Mouse (Mus musculus): ENCODE results near the gene Pla2g2c.
A peak's percentile ranks its signal among the peaks of the same experiment; 100 is the strongest.

Gene Pla2g2c

GRCm38 (mm10) chr4:138709246-138709645 lies 15.3 kb upstream of the Pla2g2c start:
- DNase-seq (ENCODE audit: low spot score in 2 of 2): no peak

GRCm38 (mm10) chr4:138709944-138710343 lies 14.6 kb upstream of the Pla2g2c start:
- DNase-seq (ENCODE audit: low spot score in 2 of 2): no peak

GRCm38 (mm10) chr4:138710633-138711032 lies 14.0 kb upstream of the Pla2g2c start:
- DNase-seq (ENCODE audit: low spot score in 2 of 2): no peak

- DNase-seq (ENCODE audit: low spot score in 2 of 2): no peak
Measured at GRCm38 (mm10) chr4:138711051-138711820, 13.4 kb upstream of the Pla2g2c start.

GRCm38 (mm10) chr4:138712096-138712495 lies 12.5 kb upstream of the Pla2g2c start:
- DNase-seq (ENCODE audit: low spot score in 2 of 2): no peak

DNA sequence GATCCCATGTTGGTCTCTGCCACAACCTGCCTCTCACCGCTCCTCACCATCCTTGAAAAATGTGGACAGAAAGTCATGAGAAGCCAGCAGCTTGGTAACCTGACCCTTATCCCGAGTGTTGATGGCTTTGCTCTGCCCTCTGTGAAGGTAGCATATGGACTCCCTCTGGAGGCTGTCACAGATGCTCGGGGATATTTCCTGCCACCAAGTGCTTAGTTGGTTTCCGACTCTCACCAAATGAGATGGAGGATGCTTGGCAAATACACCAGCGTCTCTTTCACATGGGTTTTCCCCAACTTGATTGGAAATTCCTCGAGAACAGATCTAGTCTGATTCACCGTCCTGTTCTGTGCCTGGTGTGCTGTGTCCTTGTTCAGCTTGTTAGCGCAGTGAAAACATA lies 12.0 kb upstream of the Pla2g2c start:
- no peak for DNase-seq (ENCODE audit: low spot score in 2 of 2)

GRCm38 (mm10) chr4:138714186-138714585 lies 10.4 kb upstream of the Pla2g2c start:
- no peak for DNase-seq (ENCODE audit: low spot score in 2 of 2)

- no peak for DNase-seq (ENCODE audit: low spot score in 2 of 2)
Measured at GRCm38 (mm10) chr4:138716697-138717096, 7.9 kb upstream of the Pla2g2c start.

DNA sequence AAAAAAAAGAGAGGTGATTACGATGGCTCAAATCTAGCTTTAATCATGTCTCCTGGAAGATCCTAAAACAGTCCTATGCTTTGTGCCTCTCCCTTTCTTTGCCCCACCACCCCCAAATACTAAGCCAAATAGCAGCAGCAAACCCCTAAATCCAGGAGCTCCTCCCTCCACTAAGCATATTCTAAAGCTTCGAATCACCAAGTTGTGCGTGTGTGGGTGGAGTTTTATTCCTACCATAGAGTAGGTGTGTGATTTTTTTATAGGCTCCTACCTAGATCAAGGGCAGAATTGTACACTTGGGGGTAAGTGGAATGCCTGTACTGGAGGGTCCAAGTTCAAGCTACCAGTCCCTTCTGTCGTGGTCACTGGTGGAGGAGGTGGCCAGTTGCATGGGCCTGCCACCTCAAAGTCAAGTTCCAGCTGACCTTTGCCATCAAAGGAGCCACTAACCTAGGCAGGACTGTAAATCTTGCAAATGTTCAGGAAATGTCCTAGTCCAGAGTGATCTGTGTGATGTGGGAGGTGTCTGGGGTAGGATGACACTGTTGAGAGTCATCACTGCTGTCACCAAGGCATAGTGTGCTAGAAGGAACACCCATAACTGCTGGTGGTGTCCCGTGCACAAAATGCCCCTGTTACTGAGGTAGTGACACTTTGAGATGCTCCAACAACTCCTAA lies 5.9 kb upstream of the Pla2g2c start:
- no peak for DNase-seq (ENCODE audit: low spot score in 2 of 2)

GRCm38 (mm10) chr4:138719264-138719596 lies 5.4 kb upstream of the Pla2g2c start:
- no peak for DNase-seq (ENCODE audit: low spot score in 2 of 2)

- DNase-seq (ENCODE audit: low spot score in 2 of 2): peak; percentile 84 to 88
Measured at GRCm38 (mm10) chr4:138723493-138724281, 905 bp upstream of the Pla2g2c start.

- DNase-seq (ENCODE audit: low spot score in 2 of 2): no peak
Measured at GRCm38 (mm10) chr4:138725127-138725461, 502 bp downstream of the Pla2g2c start.

- DNase-seq (ENCODE audit: low spot score in 2 of 2): no peak
Measured at GRCm38 (mm10) chr4:138725751-138726150, 1.2 kb downstream of the Pla2g2c start.

DNA sequence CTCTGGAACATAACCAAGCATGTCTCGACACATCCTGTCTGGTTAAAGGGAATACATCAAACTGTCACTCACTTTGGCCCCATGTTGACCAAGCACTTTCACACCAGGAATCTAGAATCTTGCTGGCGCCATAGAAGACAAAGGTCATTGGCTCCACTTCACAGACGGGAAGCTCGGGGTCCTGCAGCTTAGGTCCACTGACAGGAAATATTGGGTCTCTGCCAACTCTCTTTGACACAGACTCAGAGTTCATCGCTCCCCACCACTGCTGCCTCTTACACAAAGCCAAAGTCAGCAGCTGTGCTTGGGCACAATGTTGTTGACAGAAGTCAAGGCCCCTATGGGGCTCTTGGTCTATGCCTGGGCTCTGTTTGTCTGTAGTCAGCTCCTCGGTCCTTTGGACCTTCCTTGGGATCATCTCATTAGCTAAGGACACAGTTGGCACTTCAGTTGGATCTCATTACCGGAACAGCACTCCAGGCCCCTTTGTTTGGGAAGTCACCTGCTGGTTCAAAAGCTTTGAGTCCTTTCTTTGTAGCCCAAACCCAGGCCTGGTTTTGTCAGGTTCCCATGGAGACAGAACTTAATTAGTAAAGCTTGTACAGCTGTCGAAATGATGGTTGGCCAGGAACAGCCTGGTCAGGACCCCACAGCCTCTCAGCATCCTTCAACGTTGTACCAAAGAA lies 4.6 kb downstream of the Pla2g2c start:
- no peak for DNase-seq (ENCODE audit: low spot score in 2 of 2)

- DNase-seq (ENCODE audit: low spot score in 2 of 2): no peak
Measured at GRCm38 (mm10) chr4:138734105-138734504, 9.5 kb downstream of the Pla2g2c start.

- DNase-seq (ENCODE audit: low spot score in 2 of 2): no peak
Measured at GRCm38 (mm10) chr4:138734863-138735262, 10.3 kb downstream of the Pla2g2c start.

DNA sequence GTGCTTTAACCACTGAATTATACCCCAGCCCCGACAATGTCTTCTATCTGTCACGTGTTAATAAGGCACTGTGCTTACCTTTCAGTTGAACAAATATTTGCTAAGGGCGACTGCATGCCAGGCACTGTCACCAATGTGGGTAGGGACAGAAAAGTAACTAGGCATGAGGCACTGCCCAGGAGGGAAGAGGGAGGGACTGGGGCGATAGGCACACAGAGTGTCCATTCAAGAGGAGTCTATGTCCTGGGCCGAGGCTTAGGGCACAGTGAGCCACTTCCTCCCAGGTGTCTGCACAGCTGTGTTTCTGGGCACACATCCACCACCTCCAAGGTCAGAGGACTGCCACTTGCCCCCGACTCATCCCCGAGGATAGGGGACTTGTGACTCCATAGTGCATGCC lies 12.4 kb downstream of the Pla2g2c start, which contains the start of gene Ubxn10:
TSS of gene Ubxn10 (minus strand) at position 137 of the 400 bp plus-strand sequence.
- no peak for DNase-seq (ENCODE audit: low spot score in 2 of 2)

DNA sequence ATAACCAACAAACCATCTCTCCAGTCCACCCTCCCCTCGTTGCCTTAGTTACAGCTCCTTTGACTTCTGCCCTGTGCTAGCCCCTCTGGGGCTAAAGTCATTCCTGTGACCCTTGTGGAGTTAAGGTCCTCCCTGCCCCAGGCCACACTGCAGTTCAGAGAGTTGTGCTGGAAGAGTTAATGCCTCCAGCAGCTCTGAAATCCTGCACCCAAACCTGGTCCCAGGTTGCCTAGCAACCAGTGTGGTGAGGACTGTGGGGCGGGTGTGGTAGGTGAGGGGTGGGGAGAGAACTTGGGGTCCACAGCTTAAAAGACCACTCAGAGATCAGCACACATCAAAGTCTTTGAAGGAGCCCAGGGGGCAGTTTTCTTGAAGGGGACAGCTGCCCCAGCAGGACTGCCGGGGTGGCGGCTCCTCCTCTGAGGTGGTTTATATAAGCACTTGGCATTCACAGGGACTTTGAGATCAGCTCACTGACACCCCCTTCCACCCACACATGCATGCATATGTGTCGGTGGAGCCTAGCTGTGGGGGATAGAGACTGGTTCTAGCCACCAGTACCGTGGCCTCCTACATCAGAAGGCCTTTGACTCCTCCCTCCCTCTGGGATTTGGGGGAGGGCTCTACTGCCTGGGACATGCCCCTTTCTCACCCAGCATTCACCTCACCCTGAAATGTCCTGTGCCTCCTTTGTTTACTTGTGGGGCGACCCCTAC lies 14.7 kb downstream of the Pla2g2c start:
- DNase-seq (ENCODE audit: low spot score in 2 of 2): peak; percentile 52 to 63

DNA sequence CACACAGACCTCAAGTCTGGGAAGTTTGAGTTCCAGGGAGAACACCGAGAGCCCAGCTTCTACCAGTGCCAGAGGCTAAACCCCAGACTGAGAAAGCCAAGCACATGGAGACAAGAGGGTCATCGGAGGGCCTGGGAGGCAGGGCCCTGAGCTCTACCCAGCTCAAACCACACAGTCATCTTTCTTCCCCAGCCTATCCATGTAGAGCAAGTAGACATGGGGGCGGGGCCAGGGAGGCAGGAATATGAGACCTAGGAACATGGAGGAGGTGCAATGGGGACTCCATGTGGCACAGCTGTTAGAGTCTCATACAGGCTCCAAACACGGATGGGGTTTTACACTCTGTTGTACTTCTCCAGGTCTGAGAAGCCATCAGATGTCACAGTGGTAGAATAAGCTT lies 21.3 kb downstream of the Pla2g2c start:
- no peak for DNase-seq (ENCODE audit: low spot score in 2 of 2)

DNA sequence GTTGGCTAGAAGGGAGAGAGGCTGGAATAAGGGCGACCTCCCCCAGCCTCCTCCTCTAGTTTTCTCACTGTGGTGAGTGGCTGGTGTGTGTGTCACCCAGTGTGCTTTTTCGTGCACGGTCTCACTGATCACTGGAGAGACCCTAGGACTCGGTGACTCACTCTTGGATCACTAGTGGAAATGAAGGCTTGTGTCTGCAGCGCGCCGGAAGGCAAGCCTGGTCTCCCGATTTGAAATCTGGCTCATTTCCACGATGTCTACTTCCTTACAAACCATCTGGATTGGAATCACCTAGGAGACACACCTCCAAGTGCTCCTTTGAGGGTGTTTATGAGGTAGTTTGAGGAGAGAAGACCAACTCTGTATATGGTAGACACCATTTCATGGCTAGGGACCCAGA lies 22.3 kb downstream of the Pla2g2c start:
- no peak for DNase-seq (ENCODE audit: low spot score in 2 of 2)

DNA sequence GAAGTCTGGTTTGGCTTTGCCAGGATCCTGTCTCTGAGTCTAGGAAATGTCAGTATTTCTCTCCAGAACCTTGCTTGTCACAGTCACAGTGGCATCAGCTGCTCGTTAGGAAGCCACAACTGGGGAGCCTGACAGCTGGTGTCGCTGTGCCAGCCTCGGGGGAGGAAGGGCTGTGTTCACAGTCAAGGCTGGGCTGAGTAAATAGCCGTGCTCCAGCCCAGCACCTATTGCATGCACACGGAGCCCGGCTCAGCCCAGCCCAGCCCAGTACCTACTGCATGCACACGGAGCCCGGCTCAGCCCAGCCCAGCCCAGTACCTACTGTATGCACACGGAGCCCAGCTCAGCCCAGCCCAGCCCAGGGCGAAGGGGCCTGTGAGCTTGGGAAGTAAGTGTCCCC lies 23.3 kb downstream of the Pla2g2c start:
- DNase-seq (ENCODE audit: low spot score in 2 of 2): peak in 1 of 2 experiments; percentile 52
